Mouse (Mus musculus) layer of hippocampus, adult 9-11 months (tissue): Measurements from ENCODE around the gene Nfe2l1.
A peak's percentile ranks its signal among the peaks of the same experiment; 100 is the strongest.

ENCODE experiments used
- DNase-seq: peaks from one replicate; pipeline ENCODE4 v3.0.0; 2022

Nfe2l1 gene

DNA sequence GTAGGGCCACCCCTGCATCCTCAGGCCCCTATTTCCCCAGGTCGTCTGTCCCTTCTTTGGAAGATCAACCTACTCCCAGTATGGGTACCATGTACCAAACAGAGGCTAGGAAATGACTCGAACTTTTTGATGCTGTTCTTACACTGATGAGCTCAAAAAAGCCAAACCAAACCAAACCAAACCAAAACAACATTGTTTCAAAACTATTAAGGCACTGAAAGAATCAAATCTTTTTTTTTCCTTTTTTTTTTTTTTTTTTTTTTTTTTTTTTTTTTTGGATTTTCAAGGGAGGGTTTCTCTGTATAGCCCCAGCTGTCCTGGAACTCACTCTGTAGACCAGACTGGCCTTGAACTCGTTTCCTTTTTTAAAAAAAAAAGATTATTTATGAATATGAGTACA, 13.9 kb upstream of the Nfe2l1 start:
- DNase-seq: no peak

DNA sequence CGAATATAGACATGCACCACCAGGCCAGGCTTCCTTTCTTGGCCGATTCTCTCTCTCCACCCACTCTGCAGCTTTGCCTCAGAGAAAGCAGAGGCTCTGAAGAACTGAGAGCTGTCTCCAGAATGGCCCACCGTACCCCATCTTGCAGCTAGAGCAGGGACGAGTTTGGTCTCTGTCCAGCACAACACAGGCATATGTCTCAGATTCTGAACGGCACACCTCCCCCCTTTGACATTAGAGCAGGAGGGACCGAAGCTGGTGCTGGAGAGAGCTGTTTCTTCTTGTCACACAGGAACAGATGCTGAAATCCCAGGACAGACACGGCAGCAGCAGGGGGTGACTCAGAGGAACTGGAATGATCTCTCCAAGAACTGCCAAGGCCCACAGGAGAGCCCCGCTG, 10.5 kb upstream of the Nfe2l1 start:
- DNase-seq: peak; percentile 83

DNA sequence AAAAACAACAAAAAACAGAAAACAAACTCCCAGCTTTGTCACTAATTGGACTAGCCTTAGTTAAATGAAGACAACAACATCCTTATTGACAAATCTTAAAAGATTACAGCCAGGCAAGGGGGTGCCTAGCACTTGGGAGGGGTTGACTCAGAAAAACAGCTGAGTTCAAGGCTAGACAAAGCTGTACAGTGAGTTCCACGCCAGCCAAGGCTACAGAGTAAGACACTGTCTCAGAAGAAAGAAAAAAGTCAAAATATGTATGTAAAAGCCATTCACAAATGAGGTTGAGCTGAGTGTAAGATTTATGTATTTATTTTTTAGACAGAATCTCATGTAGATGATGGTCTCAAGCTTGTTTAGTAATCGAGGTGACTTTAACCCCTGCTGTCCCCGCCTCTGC, 10.1 kb upstream of the Nfe2l1 start:
- DNase-seq: no peak

DNA sequence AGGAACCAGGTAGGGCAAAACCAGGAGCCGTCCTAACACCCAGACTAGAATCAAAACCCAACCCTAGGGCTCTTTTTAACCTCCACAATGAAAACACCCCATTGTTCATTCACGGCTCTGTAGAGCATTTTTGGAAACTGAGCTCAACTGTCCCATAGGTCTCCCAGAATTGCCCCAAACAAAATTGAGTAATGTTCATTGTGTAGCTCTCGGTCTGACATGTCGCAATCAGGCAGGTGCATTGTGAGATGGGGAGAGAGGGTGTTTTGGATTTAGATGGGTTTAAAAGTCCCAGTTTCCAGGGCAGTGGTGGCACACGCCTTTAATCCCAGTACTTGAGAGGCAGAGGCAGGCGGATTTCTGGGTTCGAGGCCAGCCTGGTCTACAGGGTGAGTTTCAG, 9.7 kb upstream of the Nfe2l1 start:
- no peak for DNase-seq

DNA sequence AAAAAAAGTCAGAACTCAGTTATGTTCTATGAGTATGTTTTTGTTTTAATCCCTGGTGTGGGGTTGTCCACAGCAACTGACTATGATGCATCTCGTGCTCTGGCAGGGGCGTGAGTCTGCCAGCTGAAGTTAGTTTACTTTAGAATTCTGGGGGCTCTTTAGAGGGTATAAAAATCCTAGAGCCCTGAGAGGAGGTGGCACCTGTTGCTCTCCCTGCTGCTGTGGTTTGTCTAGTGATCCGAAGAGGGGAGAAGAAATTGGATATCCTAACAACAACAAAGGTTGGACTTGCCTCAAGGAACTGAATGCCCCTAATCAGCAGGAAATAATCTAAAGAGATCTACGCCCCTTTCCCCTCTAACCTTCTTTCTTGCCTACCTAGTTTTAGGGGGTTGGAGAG, 8.6 kb upstream of the Nfe2l1 start:
- DNase-seq: no peak

DNA sequence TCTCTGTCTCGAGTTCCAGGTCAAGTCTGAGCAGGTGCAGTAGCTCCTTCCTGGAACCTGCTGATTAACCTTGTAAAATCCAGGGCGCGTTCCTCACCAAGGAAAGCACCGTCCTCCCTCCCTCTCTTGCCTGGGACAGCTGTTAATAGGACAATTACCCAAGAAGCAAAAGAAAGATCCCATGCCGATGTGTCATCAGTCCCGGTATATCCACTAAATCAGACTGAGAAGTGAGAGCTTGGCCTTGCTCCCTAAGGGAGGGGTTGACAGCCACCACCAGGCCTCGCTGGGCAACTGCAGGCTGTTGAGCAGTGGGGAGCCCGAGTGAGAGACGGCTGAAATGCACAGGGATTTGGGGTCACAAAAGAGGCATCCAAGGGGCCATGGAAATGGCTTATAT, 7.5 kb upstream of the Nfe2l1 start:
- no peak for DNase-seq

DNA sequence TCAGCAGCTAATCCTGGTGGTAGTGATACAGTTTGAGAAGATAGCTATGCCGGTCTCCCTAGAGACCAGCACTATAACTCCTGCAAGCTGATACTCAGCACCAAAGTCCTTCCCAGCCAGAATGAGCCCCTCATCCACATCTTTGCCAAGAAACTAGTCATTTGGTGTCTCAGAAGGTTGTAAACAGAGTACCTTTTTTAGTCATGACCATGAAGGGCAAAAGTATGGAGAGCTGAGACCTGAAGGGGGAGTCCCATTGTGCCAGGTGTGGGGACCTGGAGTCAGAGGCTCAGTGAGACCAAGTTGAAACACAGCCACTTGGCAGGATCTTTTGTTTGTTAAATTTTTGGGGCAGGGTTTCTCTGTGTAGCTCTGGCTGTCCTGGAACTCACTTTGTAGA, 4.4 kb upstream of the Nfe2l1 start:
- no peak for DNase-seq

DNA sequence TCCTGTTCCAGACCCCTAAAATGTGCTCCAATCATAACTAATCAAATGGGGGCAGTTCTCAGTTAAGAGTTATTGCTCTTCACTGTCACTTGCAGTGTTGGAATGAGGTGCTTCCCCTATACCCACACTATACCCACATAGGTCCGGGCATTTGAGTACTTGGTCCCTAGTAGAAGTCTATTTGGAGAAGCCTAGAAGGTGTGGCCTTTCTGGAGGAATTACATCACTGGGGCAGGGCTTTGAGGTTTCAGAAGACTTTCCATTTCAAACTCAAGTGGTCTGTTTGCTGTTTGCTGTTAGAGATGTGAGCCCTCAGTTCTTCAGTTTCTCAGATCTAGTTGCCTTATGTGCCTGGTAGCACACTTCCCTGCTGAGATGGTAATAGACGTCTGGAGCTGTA, 3.2 kb upstream of the Nfe2l1 start:
- DNase-seq: no peak

DNA sequence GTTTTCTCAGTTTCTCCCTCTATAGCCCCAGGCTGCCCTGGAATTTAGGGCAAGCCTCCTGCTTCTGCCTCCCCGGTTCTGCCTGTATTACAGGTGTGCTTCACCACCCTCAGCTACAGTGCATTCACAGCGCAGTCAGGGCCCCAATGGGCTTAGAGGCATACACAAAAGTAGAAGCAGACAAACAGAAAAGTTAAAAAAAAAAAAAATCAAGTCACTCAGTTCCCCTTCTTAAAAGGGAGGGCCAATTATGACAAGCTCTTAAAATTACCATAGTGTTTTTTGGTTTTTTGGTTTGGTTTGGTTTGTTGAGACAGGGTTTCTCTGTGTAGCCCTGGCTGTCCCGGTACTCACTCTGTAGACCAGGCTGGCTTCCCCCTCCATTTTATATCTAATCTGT, 2.8 kb upstream of the Nfe2l1 start:
- DNase-seq: no peak

DNA sequence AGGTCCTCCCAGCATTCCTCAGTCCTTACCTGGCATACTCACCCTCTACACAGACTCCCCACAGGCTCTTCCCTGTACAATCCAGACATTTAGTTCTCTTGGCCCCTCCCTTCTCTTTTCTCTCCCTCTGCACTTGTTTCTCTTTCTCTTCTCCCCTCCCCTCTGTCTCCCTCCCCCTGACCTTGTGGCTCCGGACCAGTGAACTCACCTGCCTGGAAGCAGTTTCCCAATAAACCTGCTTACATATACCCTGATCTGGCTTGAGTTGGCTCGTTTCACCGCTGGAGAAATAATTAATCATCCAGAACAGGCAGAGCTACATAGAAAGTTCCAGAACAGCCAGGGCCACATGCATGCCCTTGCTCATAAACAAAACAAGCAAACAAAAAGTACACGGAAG, 1.7 kb upstream of the Nfe2l1 start:
- DNase-seq: no peak

DNA sequence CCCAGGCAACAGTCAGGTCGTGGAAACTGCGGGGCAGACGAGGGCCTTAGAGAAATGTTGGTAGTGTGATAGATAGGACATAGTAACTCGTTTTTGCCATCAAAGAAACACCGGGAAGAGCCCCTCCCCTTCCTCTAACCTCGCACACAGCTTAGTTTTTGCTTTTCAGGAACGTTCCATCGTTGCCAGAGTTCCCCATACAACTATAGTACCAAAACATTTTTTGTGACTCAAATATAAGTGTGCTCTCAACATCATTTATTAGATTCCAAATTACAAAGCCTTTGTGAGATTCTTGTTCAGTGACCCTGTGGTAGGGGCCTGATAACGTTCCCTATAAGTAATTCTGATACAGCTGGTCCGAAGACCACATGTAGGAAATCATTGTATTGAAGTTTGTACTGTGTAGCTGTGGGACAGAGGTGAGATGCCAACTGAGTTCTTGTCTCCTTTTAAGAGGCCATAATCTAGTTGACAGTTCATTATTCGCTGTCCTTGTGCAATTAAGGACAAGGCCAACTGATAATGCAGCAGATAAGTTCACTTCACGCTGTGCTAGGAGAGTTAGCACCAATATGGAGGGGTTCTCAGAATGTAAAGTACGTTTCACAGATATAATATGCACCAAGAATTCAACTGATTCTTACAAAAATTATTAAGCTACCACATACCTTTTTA, 910 bp upstream of the Nfe2l1 start:
- no peak for DNase-seq

DNA sequence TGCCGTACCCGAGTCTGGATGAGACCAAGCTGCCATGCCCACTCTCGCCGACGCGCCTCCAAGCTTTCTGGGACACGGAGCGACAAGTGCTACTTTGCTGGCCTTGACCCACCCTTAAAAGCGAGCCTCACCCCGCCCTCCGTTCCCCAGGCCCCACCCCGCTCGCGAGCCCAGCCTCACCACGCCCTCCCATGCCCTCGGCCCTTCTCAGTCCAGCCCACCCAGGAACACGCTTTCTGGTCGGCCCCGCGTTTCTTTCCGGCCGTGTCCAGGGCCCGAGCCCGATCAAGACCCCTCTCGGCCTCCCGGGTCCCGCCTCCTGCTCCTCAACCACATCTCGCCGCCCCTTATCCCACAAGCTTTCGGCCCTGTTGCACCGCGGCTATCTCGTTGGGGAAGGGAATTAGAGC, 360 bp downstream of the Nfe2l1 start:
- DNase-seq: peak; percentile 58

DNA sequence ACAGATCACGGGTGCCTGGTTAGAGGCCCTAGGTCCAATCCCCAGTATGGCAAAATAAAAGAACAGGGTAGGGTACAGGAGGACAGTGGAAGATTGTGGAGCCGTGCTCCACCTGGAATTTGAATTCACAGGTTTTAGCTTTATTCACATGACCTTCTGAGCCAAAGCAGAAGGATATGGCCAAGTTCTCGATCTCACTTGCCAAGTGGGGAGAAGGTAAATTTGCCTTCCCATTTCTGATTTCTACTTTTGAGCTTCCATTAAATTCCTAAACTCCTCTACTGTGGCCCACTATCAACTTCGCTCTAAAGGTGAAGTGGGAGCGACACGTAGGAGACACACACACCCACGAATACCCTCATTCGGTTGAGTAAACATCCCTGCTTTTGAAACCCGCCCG, 887 bp downstream of the Nfe2l1 start:
- DNase-seq: no peak

DNA sequence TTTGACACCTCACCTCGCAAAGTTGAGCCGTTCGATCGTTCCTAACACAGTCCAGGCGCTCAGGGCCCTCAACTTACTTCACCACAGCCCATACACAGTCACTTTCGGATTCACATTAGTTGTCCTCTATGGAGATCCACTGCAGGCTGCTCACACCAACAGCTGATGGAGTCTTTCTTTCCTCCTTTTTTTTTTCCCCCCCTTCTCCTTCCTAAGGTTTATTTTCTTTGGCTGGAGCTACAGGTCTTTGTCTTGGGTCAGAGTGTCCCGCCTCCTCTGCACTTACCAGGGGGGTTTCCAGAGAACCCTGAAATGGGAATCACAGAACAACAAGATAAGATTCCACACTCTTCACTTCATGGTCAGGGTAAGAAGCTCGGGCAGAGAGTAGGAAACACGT, 1.9 kb downstream of the Nfe2l1 start:
- no peak for DNase-seq

DNA sequence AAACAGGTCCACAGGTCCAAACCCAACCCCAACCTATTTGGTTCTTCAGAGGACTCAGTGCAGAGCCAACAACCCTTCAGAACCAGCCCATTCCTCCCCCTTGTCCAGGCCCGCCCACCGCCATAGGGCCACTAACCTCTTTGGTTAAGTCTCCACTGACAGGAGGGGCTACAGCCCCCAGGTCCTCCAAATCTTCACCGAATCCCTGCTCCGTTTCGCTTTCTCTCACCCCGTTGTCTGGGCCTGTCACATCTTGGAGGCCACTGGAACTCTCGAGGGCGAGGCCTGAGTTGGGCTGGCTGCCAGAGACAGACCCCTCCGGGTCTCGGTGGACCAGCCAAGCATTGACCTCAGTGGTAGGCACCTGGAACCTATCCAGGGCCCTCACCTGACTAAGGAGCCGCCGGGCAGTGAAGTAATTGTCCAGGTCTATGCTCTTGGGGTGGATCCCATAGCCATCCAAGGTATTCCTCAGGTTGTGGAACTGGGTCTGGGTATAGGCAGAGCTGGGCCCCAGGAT, 2.6 kb downstream of the Nfe2l1 start:
- no peak for DNase-seq

DNA sequence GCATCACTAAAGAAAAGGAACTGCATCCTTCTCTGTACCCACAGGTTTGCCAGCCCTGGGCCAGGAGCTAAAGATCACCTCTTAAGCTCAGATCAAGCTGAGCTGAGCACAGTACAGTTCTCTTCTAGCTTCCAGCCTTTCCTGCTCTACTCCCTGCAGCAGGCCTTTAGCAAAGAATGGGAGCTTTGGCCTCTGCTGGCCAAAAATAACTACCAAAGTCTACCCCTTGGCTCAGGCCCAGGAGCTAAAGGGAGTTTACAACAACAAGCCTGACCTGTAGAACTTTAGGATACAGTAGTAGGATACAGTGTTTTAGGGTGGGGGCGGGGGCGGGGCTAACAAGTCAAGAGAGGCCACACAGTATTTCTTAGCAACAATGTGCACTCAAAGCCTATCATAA, 3.3 kb downstream of the Nfe2l1 start:
- DNase-seq: no peak

DNA sequence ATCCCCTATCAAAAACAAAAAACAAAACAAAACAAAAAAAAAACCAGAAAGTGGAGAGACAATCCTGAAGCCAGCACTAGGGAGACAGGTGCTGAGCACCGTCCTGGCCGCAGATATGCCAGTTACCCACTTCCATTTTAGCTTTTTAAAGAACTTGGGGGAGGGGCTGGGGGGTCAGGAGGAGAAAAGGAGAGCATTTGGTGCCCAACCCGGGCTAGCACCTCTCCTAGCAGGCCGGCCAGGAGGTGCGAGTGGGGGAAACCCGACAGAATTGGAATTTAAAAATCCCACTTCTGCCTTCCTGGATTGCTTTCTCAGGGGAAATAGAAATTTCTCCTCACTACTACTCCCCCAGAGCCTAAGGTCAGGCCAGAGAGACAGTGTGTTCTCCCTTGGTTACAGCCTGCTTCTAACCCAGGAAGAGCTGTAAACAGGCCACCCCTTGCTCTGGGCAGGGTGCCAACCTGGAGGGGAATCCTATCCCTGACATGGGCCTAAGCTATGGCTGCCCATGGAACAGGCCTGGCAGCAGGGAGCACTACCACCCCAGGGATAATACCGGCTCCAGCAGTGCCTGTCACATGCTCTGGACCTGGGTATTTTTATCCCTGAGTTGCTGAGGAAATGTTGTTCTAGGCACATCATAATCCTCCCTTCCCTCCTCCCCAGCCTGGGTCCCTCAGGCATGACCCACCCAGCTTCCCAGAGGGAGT, 4.8 kb downstream of the Nfe2l1 start:
- peak; percentile 48 for DNase-seq

DNA sequence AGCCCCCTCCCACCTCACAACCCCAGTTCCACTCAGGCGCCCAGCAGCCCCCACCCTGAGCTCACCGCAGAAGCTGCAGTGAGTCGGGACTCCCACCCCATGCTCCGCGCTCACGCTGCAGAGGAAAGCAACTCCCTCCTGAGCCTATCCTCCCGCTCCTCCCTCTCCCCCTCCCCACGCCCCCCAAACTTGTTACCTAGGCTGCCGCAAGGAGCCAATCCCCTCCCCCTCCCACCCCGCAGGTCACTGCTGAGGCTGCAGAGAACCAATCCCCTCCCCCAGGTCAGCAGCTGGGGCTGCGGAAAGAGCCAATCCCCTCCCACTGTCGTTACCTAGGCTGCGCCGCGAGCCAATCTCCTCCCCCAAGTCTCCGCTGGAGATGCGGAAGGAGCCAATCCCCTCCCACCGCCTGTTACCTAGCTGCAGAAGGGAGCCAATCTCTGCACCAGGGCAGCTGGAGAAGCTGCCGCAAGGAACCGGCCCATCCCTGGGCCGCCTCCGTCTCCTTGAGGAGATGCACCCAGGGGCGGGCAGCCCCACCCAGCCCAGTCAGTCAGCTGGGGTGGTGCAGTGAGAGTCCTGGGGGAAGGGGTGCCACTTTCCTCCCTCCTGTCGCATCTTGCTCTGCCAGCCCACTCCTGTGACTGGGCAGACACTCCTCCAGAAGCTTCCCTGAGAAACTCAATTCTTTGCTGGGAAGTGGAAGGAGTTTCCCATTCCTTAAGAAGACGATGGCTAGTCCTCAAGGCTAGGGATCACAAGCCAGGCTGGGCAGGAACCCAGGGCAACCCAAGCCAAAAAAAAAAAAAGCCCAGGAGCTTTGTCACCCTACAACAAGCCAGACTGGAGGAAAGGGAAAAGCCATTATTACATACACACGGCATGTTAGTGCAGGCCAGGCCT, 5.6 kb downstream of the Nfe2l1 start:
- DNase-seq: peak; percentile 91

DNA sequence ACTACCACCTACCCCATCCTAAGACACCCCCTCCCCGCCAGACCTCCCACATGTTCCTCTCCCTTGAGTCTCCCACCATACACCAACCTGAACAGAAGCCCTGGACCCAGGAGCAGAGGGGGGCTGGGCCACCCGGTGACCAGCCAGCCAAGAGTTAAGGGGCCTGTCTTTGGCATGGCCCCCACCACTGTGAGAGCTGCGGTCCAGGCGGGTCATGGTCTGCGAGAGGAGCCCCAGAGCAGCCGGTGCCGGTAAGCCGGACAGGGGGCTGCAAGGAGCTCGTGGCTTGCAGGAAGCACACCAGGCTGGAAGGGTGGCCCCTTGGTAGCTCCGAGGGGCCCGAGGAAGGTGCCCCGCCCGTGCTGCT, 6.3 kb downstream of the Nfe2l1 start:
- DNase-seq: no peak

DNA sequence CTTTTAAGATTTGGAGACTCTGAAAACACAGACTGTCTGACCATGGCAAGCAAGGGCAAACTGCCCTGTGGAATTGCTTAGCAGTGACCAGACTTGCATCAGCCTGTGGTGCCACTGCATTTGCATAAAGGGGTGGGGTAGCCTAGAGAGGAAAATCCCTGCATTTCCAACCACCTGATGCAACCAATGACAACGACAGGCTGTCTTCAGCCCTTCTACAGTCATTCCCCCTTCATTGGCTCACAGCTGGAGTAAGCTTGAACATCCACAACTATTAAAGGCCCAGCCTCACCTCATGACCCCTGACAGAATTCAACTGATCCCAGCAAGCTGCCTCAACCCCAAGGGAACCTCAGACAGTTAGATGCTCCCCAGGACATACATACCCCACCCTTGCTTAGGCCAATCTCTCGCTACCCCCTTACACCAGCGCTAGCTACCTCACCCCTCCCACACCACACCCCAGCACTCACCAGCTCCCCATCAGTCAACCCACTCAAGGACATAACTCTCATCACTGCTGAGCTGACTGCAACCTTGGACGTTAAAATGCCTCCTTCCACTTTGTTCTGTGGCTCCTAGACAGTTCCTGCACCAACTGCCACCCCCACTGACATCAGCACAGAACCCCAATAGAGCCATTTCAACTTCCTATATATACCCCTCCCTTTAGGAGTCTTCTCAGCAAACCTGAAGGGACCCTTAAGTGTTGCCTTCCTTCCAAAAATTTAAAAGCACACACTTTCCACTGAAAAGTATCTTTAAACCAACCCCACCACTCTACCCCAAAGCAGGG, 6.9 kb downstream of the Nfe2l1 start:
- no peak for DNase-seq

DNA sequence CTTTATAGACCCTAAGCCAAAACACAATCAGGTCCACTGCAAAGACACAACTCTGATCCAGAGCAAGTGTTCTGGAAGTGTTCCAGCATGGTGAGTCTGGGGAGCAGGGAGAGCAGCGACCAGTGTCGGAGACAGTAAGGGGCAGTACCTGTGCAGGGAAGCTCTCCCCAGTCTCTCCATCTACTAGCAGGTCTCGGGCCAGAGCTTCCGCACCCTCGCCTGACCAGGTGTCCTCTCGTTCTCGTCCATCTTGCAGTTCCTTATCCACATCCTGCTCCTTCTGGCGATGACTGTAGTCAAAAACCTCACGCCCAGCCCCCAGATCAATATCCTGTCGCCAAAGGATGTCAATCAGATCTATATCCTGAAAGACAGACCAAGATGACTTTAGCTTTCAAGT, 7.8 kb downstream of the Nfe2l1 start:
- DNase-seq: no peak

DNA sequence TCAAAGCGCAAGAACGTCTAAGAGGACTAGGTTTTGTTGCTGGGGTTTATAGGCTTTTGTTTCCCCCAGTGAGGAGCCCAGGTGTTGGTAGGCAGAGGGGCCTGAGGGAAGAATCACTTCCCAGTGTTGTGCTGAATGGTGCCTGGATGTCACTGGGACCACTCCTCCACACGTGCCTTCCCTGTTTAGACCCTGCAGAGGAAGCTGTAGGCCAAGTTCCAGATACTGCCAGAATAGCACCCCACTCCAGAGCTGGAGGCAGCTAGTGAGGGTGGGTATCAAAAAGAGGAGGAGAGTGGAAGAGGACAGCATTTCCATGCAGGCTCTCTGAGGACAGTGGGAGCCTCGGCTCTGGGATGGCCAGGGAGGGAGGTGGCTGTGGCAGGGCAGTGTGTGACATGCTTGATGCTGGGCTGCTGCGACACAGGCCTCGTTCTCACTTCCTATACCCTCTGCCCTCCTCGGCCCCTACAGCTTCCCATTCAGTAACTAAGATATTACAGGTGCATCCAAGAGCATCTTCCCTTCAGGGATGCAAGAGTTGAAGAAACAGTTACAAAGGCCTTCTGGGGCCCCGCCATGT, 11.5 kb downstream of the Nfe2l1 start:
- no peak for DNase-seq

DNA sequence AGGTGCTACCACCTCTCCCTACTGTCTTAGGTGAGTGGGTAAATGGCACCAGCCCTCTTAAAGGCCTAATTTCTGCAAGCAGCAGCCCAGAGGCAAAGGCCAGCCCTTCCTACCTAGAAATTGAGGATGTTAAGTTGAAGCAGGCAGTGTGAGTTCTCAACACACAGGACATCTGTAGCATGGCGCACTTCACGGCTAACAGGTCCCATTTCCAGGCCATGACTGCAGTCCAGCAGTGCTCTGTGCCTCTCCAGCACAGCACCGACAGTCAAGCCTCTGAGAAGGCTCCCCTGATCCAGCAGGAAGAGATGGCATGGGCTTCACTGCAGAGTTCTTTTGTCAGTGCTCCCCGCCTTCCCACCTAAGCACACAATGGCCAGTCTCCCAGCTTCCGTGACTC, 12.8 kb downstream of the Nfe2l1 start:
- DNase-seq: no peak
